Mouse (Mus musculus) liver, embryonic 12.5 days (tissue): ENCODE measurements around the gene Sema3a. TPM values are rescaled to one million over a fixed set of nuclear protein-coding genes. Genes with fewer than 3 reads are reported as not detected.

ENCODE experiments used
- ATAC-seq: fragments of 200-750 bp; cut with Nextera tagmentation; 2 replicates; pipeline ENCODE4 v1.8.0; 2017; ENCODE audit warnings: moderate number of reproducible peaks, mild to moderate bottlenecking, moderate library complexity
- H3K27ac ChIP-seq: fragments of 300-500 bp; sonication (generic); 2 replicates; pipeline ENCODE4 v1.5.1; 2016; ENCODE audit warnings: mild to moderate bottlenecking
- H3K27me3 ChIP-seq: fragments of 300-500 bp; sonication (generic); replicated peaks from 2 replicates; pipeline ENCODE4 v1.6.1; 2016; ENCODE audit warnings: mild to moderate bottlenecking, moderate library complexity
- H3K36me3 ChIP-seq: fragments of 300-500 bp; sonication (generic); 2 replicates; pipeline ENCODE4 v1.6.1; 2016; ENCODE audit warnings: mild to moderate bottlenecking, moderate library complexity
- H3K4me1 ChIP-seq: fragments of 300-500 bp; sonication (generic); 2 replicates; pipeline ENCODE4 v1.6.1; 2016
- H3K4me2 ChIP-seq: fragments of 300-500 bp; sonication (generic); 2 replicates; pipeline ENCODE4 v1.6.1; 2016; ENCODE audit warnings: mild to moderate bottlenecking, moderate library complexity
- H3K4me3 ChIP-seq: fragments of 300-500 bp; sonication (generic); 2 replicates; pipeline ENCODE4 v1.5.1; 2016; ENCODE audit warnings: mild to moderate bottlenecking, moderate library complexity
- H3K9ac ChIP-seq: fragments of 300-500 bp; sonication (generic); 2 replicates; pipeline ENCODE4 v1.6.1; 2016; ENCODE audit warnings: mild to moderate bottlenecking, moderate library complexity
- H3K9me3 ChIP-seq: fragments of 300-500 bp; sonication (generic); replicated peaks from 2 replicates; pipeline ENCODE4 v1.6.1; 2016; ENCODE audit warnings: mild to moderate bottlenecking, moderate library complexity
- WGBS: fragments of 180-500 bp; shearing (Covaris S2); methylation state at CpG from one replicate; pipeline ENCODE4 v1.1.7; 2016; ENCODE audit not compliant: insufficient replicate concordance; 5-methylcytosine and 5-hydroxymethylcytosine counted together
- polyA plus RNA-seq: library from polyadenylated mRNA; unstranded; fragments of >200 nt; fragmentation: Nextera tagmentation; extraction: Ambion mirVana; gene quantifications from 2 replicates; pipeline ENCODE4 v1.2.1, GENCODE M21; 2016

Gene Sema3a
- polyA plus RNA-seq, 1 experiment from 2014 or later, result 5.9 TPM

DNA sequence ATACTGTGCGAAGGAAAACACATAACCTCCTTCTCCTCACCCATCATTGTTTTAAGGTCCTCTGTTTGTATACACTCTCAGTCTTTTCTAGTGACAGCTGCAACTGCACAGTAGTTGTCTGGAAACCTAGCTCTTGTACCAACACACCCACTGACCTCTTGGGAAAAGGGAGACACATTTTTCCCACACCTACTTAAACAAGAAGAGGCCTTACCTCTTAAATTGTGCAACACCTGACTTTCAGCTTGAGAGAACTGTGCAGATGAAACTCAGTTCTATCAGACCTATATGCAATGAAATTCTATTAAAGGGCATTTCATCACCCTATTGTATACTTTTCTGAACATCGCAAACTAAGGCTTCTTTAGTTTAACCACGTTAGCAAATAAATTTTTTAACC, 262.5 kb downstream of the Sema3a start:
- no peaks in the 10 kb centered on the region for H3K4me1 ChIP-seq
- H3K9ac ChIP-seq, result no peak overlapping the region
- WGBS, result 68% methylated on average over 3 of the region's 3 CpGs
- no peaks in the 10 kb centered on the region for H3K9me3 ChIP-seq
- H3K4me2 ChIP-seq, result no peak overlapping the region
- H3K27me3 ChIP-seq, result no peaks in the 10 kb centered on the region
- ATAC-seq, result no peak
- H3K36me3 ChIP-seq, result no peaks in the 10 kb centered on the region
- no peak overlapping the region for H3K4me3 ChIP-seq
- H3K27ac ChIP-seq, result no peak overlapping the region

DNA sequence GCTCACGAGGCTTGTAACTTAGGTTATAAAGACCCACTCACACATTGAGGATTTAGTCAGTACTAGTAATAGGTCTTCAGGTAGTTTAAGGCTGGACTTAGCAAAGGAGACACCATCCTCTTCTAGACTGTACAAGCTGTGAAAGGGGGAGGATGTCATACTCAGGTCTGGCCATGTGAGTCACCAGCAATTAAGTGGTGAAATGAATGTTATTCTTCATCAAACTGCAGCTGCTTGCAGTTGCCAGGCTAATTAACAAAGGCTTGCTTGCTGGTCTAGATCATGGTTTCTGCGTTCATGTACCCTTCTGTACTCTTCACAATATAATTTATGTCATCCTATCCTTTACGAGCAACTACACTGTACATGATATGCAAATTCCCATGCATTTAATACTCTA, 264.8 kb downstream of the Sema3a start:
- 70% methylated on average over 3 of the region's 3 CpGs for WGBS
- Histone ChIP-seq H3K4me3 (no peak overlapping the region), H3K4me1 (no peaks in the 10 kb centered on the region), H3K27ac (no peak overlapping the region), H3K9me3 (no peaks in the 10 kb centered on the region), H3K9ac (no peak overlapping the region), H3K27me3 (no peaks in the 10 kb centered on the region), H3K4me2 (no peak overlapping the region), H3K36me3 (no peaks in the 10 kb centered on the region)
- ATAC-seq, result no peak

DNA sequence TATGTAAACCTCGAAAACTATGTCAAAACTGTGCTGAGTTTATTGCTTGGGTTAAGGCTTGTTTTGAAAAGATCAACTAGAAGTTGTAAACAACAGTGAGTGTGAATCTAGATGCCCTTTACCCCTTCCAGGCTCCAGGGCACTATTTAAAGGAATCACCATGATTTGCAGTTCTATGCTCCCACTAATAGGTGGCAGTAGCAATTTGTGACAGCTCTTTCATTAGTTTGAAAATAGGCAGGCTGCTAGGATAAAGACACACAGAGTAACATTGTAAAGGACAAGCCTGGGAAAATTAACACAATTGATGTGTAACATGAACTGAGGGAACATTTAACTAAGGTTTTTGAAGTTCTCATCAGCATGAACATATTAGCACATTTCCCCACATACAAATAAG, 280.2 kb downstream of the Sema3a start:
- WGBS, result 9% methylated on average over 1 of the region's 1 CpGs
- ATAC-seq, result no peak
- no peak overlapping the region for H3K9ac ChIP-seq
- no peaks in the 10 kb centered on the region for H3K4me1 ChIP-seq
- H3K27me3 ChIP-seq, result no peaks in the 10 kb centered on the region
- H3K27ac ChIP-seq, result no peak overlapping the region
- H3K4me2 ChIP-seq, result no peak overlapping the region
- no peak overlapping the region for H3K4me3 ChIP-seq
- no peaks in the 10 kb centered on the region for H3K9me3 ChIP-seq
- no peaks in the 10 kb centered on the region for H3K36me3 ChIP-seq

DNA sequence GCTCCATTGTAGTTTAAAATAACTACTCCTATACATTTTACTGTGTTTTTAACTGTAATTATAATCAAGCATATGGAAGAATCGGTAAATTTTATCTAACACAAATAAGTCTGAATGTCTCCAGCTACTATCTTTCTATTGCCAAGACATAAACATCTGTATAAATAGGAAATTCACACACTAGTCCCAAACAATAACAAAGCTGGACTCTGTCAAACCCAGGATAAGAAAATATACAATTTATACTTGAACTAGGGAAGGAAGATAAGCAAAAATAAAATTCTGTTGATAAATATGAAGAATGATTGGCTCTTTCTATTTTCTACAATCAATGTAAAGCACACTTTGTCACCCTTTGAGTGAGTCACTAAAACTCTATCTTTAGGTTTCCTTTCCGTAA, 280.9 kb downstream of the Sema3a start:
- no peak overlapping the region for H3K4me3 ChIP-seq
- no peak for ATAC-seq
- H3K4me1 ChIP-seq, result no peaks in the 10 kb centered on the region
- no peaks in the 10 kb centered on the region for H3K27me3 ChIP-seq
- no peaks in the 10 kb centered on the region for H3K9me3 ChIP-seq
- H3K27ac ChIP-seq, result no peak overlapping the region
- no peaks in the 10 kb centered on the region for H3K36me3 ChIP-seq
- 49% methylated on average over 2 of the region's 2 CpGs for WGBS
- H3K4me2 ChIP-seq, result no peak overlapping the region
- H3K9ac ChIP-seq, result no peak overlapping the region

DNA sequence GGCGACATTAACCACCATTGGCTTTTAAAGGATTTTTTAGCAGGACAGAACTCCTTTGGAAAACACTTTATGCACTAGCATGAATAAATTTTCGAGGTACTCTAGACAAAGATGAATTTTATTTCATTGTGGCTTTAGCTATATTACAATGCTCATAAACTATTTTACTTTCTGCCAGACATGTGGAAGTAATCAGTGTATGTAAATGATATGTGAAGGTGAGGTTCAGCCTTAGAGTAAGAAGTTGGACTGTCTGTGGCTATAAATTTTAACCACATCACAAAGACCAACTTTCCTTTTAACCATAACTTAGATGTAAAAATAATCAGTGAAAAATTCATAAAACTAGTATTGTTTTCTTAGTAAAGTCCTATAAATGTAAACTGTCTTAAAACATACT, 286.7 kb downstream of the Sema3a start:
- Histone ChIP-seq H3K27ac (no peak overlapping the region), H3K4me1 (no peaks in the 10 kb centered on the region), H3K36me3 (no peaks in the 10 kb centered on the region), H3K27me3 (no peaks in the 10 kb centered on the region), H3K4me2 (no peak overlapping the region), H3K9me3 (no peaks in the 10 kb centered on the region), H3K9ac (no peak overlapping the region), H3K4me3 (no peak overlapping the region)
- WGBS, result 43% methylated on average over 2 of the region's 2 CpGs
- ATAC-seq, result no peak

DNA sequence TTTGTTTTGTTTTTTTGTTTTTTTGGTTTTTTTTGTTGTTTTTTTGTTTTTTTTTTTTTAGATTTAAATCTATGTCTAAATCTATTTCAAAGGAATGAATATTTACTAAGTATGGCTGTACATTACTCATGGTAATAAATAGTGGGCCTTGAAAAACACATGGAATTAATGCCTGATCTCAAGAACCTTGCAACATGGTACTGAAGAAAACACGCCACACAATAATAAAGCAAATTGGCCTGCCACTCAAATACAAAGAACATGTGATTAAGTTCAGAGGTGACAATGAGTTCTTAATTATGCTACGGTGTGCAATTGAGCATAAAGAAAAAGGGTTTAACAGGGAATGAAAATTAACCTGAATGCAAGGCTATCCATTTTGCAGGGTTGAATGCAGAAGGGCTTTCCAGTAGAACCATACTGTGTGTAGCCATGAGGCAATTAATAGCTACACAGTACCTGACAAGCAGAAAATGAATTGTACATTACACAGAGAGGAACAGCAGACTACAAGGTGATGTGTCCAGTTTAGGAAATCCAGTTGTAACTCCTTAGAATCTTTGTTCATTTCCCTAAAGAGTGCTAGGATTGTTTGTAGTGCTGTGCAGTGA, 288.8 kb downstream of the Sema3a start:
- WGBS, result 70% methylated on average over 2 of the region's 2 CpGs
- ATAC-seq, result no peak
- H3K4me1 ChIP-seq, result no peaks in the 10 kb centered on the region

DNA sequence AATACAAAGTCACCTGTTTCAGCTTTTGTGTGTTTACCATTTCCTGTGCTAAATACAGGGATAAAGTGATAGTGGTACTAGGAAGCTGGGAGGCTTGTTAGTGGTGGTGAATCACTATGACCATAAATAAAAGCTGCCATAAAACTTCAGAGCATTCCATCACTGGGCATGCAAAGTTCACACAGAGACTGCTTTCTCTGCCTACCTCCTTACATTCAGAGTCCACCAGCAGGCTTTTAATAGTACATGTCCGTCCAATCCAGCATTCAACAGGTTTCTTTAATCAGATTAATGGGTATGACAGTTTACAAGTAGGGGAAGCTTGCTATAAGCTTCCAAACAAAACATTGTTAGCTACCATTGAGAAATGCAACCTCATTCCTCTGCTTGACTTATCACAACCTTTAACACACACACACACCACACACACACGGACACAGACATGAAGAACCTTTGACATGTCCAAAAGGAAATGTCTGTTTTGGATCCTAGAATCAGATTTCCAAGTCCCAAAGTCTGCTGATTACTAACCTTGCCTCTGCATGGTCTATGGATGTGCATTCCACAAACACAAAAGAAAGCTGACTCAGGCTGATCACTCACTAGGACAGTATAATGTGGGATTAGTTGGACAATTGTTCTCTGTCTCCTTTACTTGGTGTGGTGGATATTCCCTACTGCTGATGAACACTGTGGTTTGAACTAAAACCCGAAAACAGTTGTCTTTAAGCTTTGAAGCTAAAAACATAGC, 291.9 kb downstream of the Sema3a start:
- Histone ChIP-seq H3K4me1 (no peaks in the 10 kb centered on the region), H3K9ac (no peak overlapping the region), H3K4me2 (no peak overlapping the region), H3K27me3 (no peaks in the 10 kb centered on the region), H3K9me3 (no peaks in the 10 kb centered on the region), H3K4me3 (no peak overlapping the region), H3K36me3 (no peaks in the 10 kb centered on the region), H3K27ac (no peak overlapping the region)
- ATAC-seq, result no peak
- 60% methylated on average over 3 of the region's 3 CpGs for WGBS

More for the DNA sequence above, 288.8 kb downstream of the Sema3a start:
- Histone ChIP-seq H3K27me3 (no peaks in the 10 kb centered on the region), H3K9me3 (no peaks in the 10 kb centered on the region), H3K27ac (no peak overlapping the region), H3K36me3 (no peaks in the 10 kb centered on the region), H3K9ac (no peak overlapping the region), H3K4me3 (no peak overlapping the region), H3K4me2 (no peak overlapping the region)

DNA sequence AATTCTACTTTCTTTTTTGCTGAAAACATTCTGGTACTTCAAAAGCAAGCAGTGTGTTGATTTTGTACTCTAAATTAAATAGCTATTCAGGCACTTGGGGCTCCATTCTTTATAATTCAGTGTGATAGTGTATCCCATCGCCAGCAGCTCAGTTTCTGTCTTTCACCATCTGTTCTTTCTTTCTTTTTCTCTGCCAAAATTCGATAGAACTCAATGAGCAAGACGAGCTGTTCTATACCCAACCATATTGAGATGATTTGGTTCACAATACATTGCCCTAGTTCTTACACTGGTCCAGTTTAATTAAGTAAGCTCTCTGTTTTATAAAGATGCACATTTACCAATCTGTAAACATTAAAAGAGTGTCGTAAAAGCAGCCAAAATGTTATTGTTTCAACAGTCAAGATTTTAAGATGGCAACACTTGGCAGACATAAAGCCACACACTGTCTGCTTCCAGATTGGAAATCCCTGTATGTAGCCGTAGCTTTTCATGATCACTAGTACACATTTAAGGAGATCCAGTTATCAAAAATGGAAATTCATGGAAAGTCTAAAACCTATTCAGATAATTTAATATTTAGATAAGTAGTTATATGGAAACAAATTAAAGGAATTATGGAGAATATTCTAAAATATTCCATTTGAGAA, 296.2 kb downstream of the Sema3a start:
- H3K27ac ChIP-seq, result no peak overlapping the region
- H3K36me3 ChIP-seq, result no peaks in the 10 kb centered on the region
- no peaks in the 10 kb centered on the region for H3K27me3 ChIP-seq
- no peak overlapping the region for H3K9ac ChIP-seq
- H3K4me3 ChIP-seq, result no peak overlapping the region
- H3K4me2 ChIP-seq, result no peak overlapping the region
- no peaks in the 10 kb centered on the region for H3K9me3 ChIP-seq
- 66% methylated on average over 5 of the region's 5 CpGs for WGBS
- ATAC-seq, result no peak
- no peaks in the 10 kb centered on the region for H3K4me1 ChIP-seq

DNA sequence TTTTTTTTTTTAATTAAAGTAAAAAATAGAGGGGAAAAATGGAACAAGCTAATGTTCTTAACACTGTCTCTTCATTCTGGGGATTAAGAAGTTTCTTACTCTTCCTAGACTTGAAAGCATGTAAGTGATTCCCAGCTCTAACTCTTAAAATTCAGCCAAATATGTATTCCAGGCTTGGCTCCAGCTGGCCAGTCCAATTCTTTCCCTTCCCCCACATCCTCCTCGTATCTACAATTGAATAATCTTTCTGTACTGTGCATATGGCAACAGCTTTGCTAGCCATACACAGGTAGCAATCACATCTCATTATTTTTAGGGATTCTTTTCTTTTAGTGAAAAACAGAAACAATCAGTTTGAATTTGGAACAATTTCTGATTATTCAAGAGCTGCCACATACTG, 303.5 kb downstream of the Sema3a start:
- 58% methylated on average over 1 of the region's 1 CpGs for WGBS
- Histone ChIP-seq H3K36me3 (no peaks in the 10 kb centered on the region), H3K27ac (no peak overlapping the region), H3K4me1 (no peaks in the 10 kb centered on the region), H3K4me2 (no peak overlapping the region), H3K9me3 (no peaks in the 10 kb centered on the region), H3K27me3 (no peaks in the 10 kb centered on the region), H3K9ac (no peak overlapping the region), H3K4me3 (no peak overlapping the region)
- ATAC-seq, result no peak

DNA sequence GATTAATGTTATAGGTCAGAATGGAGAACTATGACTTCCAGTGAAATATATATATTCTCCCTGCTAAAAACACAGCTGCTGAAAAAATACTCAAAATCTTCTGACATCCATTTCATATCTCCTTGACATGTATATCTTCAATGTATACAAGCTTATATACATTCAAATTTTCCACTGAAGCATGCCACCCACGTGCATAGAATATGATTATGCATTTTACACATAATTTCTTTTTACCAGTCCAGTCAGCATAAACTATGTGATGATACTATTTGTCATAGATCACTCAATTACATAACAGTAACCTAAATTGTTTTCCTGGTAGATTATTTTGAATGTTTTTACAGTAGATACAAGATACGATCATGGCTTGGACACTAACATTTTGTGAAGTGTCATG, 306.6 kb downstream of the Sema3a start:
- WGBS, result 61% methylated on average over 2 of the region's 2 CpGs
- no peaks in the 10 kb centered on the region for H3K27me3 ChIP-seq
- no peak overlapping the region for H3K4me2 ChIP-seq
- no peaks in the 10 kb centered on the region for H3K4me1 ChIP-seq
- no peaks in the 10 kb centered on the region for H3K36me3 ChIP-seq
- no peak for ATAC-seq
- no peaks in the 10 kb centered on the region for H3K9me3 ChIP-seq
- no peak overlapping the region for H3K4me3 ChIP-seq
- H3K9ac ChIP-seq, result no peak overlapping the region
- no peak overlapping the region for H3K27ac ChIP-seq

DNA sequence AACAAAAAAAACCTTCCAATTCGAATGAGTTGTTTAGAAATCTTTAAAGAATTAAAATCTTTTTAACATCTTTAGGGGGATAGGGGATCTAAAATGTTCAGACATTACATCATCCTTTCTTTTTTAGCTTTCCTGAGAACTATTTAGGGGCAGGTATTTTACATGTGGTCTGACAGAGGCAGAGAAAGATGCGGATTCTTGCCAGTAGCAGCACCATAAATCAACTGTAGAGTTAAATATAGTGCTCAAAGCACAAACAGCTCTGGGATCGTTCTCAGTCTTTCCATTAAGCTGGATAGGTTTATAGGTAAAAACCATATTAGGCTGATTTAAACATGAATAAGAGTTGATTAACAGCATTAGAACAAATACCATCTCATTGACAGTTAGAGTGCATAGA, 307.4 kb downstream of the Sema3a start:
- Histone ChIP-seq H3K27me3 (no peaks in the 10 kb centered on the region), H3K9me3 (no peaks in the 10 kb centered on the region), H3K4me3 (no peak overlapping the region), H3K9ac (no peak overlapping the region), H3K4me2 (no peak overlapping the region), H3K27ac (no peak overlapping the region), H3K36me3 (no peaks in the 10 kb centered on the region), H3K4me1 (no peaks in the 10 kb centered on the region)
- ATAC-seq, result no peak
- 51% methylated on average over 3 of the region's 3 CpGs for WGBS

DNA sequence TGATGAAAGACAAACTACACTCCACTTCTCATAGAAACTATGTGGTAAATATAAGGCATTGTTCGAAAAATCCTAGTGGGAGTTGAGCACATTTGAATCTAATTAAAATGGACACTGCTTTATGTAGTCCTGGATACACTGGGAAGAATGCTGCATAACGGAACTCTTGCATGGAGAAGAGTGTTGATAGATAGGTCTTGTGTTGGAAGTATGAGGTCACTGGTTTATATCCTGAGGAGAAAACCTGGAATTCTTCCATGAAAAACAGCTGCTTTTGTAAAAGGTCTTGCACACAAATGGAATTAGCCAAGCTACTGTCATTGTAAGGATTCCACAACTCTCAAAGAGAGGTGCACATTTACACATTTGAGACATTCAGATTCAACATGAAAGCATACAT, 308.1 kb downstream of the Sema3a start:
- no peaks in the 10 kb centered on the region for H3K27me3 ChIP-seq
- no peaks in the 10 kb centered on the region for H3K36me3 ChIP-seq
- 64% methylated on average over 2 of the region's 2 CpGs for WGBS
- H3K9me3 ChIP-seq, result no peaks in the 10 kb centered on the region
- no peak overlapping the region for H3K27ac ChIP-seq
- no peak overlapping the region for H3K4me2 ChIP-seq
- ATAC-seq, result no peak
- H3K4me3 ChIP-seq, result no peak overlapping the region
- H3K9ac ChIP-seq, result no peak overlapping the region
- no peaks in the 10 kb centered on the region for H3K4me1 ChIP-seq
